Mouse (Mus musculus): ENCODE results near the gene Inhbb.

The Inhbb gene

GRCm38 (mm10) chr1:119420189-119420983 lies 1.7 kb downstream of the Inhbb start:
- DNase-seq (ENCODE audit: extremely low spot score, low spot score): peak; percentile 50

- peak; percentile 47 for DNase-seq (ENCODE audit: extremely low spot score, low spot score)
Observed at GRCm38 (mm10) chr1:119419151-119420105, 2.6 kb downstream of the Inhbb start.

DNA sequence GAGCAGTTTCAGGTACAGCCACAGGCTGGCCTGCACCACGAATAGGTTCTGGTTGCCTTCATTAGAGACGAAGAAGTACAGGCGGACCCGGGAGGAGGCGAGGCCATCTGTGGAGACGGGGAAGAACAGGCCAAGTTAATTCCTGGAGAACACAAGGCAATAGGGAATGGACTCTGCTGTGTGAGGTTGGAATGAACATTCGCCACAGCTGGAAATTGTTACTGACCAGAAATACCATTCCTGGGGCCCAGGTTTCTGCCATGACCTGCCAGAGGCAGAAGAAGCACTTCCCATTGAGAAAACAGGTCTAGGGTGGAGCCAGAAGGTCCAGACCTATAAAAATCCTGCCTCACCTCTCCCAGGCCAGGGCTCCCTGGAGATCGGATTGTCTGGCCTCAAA lies 4.1 kb downstream of the Inhbb start:
- no peak for DNase-seq (ENCODE audit: extremely low spot score, low spot score)

DNA sequence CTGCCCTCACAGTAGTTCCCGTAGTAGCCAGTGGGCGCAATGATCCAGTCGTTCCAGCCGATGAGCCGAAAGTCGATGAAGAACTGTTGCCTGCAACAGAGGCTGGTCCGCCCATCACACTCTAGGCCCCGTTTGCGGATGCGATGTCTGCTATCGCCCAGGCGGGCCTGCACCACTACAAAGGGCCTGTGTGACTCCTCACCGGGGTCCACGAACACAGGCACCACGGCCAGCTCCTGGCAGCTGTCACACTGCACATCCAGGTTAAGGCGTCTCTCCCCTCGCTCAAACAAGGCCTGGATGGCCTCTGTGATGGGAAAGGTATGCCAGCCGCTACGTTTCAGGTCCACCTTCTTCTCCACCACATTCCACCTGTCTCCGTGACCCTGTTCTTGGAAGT lies 4.5 kb downstream of the Inhbb start:
- DNase-seq (ENCODE audit: extremely low spot score, low spot score): no peak

DNA sequence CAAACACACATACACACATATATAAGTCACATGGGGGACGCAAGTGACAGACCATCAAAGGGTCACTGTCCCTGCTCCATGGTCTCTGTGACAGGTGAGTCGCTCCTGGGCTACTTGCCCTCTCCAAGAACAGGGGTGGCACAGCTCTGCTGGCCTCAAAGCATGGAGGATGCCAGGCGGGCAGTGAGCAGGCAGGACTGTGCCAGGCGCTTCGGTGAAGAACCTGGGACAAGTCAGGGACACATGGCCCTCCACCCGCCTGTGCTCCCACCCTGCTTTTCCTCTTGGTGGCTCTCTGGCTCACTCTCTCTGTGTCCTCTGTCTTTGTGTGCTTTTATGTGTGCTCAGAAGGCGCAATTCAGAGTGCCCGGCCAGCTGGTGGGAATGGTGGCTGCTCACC lies 5.4 kb downstream of the Inhbb start:
- no peak for DNase-seq (ENCODE audit: extremely low spot score, low spot score)

- DNase-seq (ENCODE audit: extremely low spot score, low spot score): no peak
Observed at GRCm38 (mm10) chr1:119416177-119416576, 5.9 kb downstream of the Inhbb start.

DNA sequence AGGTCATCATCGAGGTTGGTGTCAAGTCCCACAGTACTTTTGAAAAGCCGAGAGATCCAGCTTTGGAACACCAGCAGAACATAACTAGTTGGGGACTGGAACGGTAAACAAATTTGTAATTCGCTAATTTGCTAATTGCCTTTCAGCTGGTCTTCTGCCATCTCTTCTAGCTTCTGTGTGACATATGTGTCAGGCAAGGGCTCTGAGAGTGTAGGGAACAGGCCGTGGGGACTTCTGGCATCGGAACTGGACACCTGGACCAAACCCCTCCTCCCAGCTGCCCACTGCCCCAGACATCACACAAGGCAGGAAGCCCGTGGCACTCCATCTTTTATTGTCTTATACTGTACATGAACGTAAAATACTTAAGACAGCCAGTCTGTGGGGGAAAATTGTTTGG lies 6.9 kb downstream of the Inhbb start:
- no peak for DNase-seq (ENCODE audit: extremely low spot score, low spot score)

- DNase-seq (ENCODE audit: extremely low spot score, low spot score): no peak
Observed at GRCm38 (mm10) chr1:119410661-119411060, 11.4 kb downstream of the Inhbb start.

- DNase-seq (ENCODE audit: extremely low spot score, low spot score): no peak
Observed at GRCm38 (mm10) chr1:119409599-119410168, 12.4 kb downstream of the Inhbb start.

GRCm38 (mm10) chr1:119409106-119409505 lies 12.9 kb downstream of the Inhbb start:
- DNase-seq (ENCODE audit: extremely low spot score, low spot score): no peak

GRCm38 (mm10) chr1:119407691-119408315 lies 14.2 kb downstream of the Inhbb start:
- no peak for DNase-seq (ENCODE audit: extremely low spot score, low spot score)

DNA sequence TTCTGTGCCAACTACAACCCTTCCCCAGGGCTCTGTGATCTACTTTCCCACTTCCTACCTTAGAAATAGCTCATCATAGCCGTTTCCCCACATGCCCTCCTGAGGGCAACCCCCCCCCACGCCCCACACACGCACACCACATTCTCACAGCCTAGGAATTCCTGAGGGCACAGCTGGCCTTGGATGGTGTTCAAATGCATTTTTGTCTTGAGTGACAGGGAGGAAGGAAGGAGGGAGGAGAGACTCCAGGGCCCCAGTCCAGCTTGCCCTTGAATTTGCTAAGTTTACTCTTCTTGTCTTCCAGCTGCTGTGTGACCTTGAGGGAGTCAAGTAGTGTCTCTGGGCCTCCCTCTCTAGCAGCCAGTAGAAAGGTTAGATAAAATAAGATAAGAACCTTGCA lies 17.2 kb downstream of the Inhbb start:
- no peak for DNase-seq (ENCODE audit: extremely low spot score, low spot score)

DNA sequence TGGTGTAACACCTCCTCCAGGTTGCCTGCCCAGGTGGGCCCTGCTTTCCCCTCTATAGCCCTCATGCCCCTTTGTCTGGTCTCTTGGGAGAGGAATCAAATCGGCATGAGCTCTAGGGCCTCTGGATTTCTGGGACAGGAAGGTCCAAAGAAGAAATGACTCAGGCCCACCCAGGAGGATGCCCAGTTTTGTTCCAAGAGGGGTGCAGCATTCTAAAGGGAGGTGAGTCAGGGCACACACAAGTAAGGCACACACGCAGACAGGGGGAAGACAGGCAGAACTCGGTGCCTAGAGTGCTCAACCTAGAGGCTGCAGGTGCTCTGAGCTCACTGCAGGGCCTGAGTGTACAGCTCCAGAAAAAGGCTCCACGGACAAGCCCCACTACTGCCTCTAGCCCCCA lies 17.7 kb downstream of the Inhbb start:
- no peak for DNase-seq (ENCODE audit: extremely low spot score, low spot score)

- no peak for DNase-seq (ENCODE audit: extremely low spot score, low spot score)
Observed at GRCm38 (mm10) chr1:119401249-119401648, 20.8 kb downstream of the Inhbb start.

DNA sequence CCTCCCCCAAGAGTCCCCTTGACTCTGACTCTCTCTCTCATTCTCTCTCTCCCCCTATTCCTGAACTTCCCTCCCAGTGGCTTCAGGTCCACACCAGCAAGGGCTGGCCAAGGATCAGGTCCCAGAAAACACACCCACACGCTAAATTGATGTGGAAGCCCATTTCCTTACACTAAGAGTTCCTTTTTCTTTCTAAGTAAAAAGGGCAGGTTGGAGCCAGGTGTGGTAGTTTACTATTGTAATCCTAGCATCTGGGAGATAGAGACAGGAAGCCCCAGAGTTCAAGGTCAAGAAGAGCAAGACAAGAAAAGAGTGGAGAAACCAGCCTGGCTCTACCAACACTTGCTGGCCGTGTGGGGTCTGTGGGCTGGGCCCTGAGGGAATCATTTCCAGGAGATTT lies 23.4 kb downstream of the Inhbb start:
- DNase-seq (ENCODE audit: extremely low spot score, low spot score): no peak

GRCm38 (mm10) chr1:119397839-119398238 lies 24.2 kb downstream of the Inhbb start:
- DNase-seq (ENCODE audit: extremely low spot score, low spot score): no peak

GRCm38 (mm10) chr1:119391311-119391710 lies 30.7 kb downstream of the Inhbb start:
- DNase-seq (ENCODE audit: extremely low spot score, low spot score): no peak

DNA sequence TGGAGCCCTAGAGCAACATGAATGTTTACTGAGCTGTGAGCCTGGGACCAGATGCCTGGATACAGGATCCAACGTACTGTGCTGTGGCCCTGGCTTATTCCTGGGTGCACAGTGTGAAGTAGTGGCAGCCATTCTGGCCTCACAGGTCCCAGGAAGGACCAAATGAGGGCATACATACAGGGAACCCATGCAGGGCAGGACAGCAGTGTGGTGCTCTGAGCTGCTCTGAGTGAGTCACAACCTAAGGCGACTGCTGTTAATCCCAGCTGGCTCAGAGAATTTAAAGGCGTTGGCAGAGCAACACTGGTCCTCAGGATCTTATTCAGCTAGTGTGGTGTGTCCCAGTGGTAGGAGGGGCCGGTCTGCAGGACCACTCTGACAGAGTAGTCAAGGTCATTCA lies 31.4 kb downstream of the Inhbb start:
- no peak for DNase-seq (ENCODE audit: extremely low spot score, low spot score)

- no peak for DNase-seq (ENCODE audit: extremely low spot score, low spot score)
Observed at GRCm38 (mm10) chr1:119389771-119390500, 32.1 kb downstream of the Inhbb start.

- peak; percentile 64 for DNase-seq (ENCODE audit: extremely low spot score, low spot score)
Observed at GRCm38 (mm10) chr1:119388664-119389396, 33.2 kb downstream of the Inhbb start.
